Mouse (Mus musculus) B cell, adult 62 days (primary cell): ENCODE measurements around the gene Abcg8. TPM values are rescaled to one million over a fixed set of nuclear protein-coding genes. Genes with fewer than 3 reads are reported as not detected.

Experiments used
- total RNA-seq: library from RNA; stranded (reverse); gene quantifications from 4 replicates; pipeline ENCODE4 v1.2.4, GENCODE M21; 2023

The Abcg8 gene
- not detected in 4 replicates for total RNA-seq

GRCm38 (mm10) chr17:84675951-84676366, at the start of gene Abcg8:
TSS of gene Abcg8 (plus strand) at chr17:84676302.

DNA sequence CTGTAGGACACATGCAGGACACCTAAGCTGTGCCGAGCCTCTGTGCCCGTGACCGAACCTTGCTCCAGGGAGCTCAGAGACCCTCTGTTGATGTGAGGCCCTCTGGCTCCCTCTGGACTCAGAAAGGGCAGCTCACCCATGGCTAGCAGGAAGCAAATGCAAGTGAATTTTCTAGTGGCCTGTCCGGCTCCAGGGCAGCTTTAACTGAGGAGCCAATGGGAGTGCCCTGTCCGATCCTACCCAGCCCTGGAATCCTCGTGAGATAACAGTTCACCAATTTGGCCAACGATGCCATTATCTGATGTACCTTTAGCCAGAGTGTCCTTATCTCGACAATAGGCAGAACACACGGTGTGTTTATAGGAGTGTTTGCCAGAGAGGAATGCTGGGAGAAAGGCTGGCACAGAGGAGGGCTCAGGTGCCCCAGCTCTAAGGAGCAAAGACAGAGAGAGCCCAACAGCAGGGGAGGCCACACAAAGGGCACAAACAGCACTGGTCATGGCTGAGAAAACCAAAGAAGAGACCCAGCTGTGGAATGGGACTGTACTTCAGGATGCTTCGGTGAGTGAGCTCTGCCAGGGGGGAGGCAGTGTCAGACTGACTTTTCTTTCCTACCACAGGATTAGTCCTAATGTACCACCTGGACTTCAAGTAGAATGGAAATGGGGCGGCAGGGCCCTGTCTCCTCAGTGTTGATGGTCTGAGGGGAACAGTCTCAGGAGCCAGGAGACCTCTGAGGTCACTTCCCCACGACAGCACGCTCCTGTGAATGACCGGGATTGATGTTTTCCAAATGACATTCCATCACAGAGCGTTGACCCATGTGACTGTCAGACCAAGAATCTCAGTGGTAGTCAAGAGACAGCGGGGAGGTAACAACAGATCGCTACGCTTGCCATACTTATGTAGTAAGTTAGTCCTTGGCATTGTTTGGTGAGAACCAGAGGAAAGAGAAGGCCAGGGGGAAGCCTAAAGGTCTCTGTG, 6.9 kb downstream of the Abcg8 start, which contains the start of gene Abcg5:
Gene Abcg5 (minus strand): TSS at position 278 of the 984 bp plus-strand sequence.

Other genes with a start within 250 kb of the Abcg8 start
- gene Thada, start 210.1 kb upstream of the Abcg8 start, total RNA-seq: 45.8 to 58.5 TPM (median 51.6 TPM) in 4 replicates
- gene Plekhh2, start 164.4 kb upstream of the Abcg8 start, total RNA-seq: not detected in 4 replicates
- gene Dync2li1, start 49.8 kb upstream of the Abcg8 start, total RNA-seq: 0.42 to 1.0 TPM (median 0.97 TPM) in 3 of 4 replicates, not detected in the other
- gene Abcg5, start 6.7 kb downstream of the Abcg8 start, total RNA-seq: not detected in 4 replicates
- gene Lrpprc, start 114.5 kb downstream of the Abcg8 start, total RNA-seq: 51.2 to 56.1 TPM (median 53.2 TPM) in 4 replicates